Mouse (Mus musculus): ENCODE data around the gene Dusp10. TPM values are rescaled to one million over a fixed set of nuclear protein-coding genes. Genes with fewer than 3 reads are reported as not detected.

Gene Dusp10
- total RNA-seq, 1 experiment from 2014 or later, result 6.6 TPM

DNA sequence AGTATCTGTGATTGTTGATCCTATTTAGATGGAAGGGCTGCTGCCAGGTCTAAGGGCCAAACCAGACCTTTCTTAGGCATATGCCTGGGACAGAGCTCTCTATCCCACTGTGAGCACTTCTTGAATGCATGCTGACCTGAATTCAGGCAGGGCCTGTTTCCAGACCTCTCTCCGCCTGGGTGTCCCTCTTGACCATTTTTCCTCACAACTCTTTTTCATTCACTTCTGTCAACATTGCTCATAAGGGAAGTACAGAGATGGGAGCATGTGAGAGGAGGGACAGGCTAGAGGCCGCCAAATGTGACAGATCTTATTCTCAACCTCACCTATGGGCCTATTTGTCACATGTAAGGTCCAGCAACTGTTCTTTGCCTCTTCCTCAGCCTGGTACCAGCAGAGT is 41.1 kb downstream of the Dusp10 start:
- no peak for DNase-seq

DNA sequence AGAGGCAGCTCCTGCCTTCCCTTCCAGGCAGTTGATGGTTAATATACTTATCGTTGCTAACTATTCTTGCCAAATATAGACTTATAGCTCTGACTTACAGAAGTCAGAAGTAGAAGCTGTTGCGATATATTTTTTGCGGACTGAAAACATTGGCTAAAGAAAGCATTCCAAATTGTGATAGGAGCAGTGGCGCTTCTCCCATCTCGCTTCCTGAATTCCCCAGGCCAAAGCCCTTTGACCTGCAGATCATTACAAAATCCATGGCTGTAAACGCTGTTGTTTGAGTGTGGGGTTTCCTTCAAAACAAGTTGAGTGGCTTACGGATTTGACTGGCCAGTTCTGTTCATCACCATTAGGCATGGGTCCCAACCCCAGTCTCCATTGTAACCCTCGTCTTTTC is 45.1 kb downstream of the Dusp10 start:
- DNase-seq, result no peak

DNA sequence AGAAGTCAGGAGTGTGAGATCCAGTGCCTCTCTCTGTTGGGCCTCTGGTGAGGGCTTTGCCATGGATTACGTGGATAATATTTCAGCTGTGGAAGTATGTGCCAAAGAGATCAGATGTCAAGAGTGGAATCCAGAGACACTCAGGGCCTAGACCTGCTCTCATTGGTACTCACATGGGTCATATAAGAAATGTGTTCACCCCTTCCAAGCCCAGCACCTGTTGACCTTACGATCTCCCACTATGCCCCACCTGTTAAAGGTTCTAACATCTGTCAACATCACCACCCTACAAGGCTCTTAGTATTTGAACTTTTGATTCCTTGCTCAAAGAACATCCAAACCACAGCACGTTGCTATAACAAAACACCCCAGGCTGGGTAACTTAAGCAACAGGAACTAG is 46.7 kb downstream of the Dusp10 start:
- no peak for DNase-seq

DNA sequence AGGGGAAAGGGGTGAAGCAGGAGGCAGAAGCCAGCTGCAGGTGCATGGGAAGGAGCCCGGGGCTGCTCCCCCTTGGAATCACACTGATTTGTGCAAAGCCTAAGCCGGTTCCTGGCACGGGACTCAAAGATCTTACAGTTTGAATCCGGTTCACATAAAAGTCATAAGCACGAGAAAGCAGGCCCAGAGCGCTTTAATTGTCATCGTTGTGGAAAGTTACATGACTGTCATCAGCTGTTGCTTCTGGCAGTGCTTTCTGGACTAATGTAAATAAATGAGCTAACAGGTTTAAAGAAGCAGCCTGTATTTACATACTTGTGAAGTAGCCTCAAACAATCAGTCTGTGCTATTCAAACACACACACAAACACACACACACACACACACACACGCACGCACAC is 47.3 kb downstream of the Dusp10 start:
- DNase-seq, result no peak

DNA sequence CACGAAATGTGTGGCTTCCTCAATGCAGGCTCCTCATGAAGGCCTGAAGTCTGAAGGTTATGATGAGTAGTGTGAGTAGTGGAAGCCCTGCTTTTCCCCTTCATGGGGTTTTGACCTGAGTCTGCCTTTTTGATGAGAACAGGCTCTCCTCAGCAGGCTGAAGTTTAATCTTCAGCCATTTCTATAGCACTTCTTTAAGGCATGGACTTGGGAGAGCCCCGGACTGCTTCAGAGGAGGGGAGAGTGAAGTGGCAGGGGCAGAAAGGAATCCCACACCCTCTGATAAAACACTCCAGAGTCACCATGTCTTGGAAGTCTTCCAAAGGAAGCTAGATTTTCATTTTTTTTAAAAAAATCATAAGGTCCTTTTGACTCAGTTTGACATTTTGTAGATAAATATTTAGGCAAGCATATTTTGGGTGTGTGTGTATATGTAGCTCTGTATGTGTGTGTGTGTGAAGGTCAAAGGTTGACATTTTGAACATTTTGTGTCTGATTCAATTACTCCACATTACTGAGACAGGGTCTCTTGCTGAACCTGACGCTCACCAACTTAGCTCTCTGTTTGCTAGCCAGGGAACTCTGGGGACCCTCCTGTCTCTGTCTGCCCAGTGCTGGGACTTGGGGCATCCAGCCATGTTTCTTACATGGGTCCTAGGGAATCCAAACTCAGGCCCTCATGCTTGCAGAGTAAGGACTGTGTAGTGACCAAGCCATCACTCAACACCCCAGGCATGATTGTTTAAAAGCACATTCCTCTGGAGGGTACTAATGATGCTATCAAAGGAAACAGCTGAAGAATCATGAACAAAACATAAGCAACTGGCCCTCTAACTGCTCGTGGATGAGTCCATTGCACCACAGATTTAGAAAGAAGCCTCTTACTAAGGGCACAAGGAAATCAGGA is 48.0 kb downstream of the Dusp10 start:
- DNase-seq, result no peak

DNA sequence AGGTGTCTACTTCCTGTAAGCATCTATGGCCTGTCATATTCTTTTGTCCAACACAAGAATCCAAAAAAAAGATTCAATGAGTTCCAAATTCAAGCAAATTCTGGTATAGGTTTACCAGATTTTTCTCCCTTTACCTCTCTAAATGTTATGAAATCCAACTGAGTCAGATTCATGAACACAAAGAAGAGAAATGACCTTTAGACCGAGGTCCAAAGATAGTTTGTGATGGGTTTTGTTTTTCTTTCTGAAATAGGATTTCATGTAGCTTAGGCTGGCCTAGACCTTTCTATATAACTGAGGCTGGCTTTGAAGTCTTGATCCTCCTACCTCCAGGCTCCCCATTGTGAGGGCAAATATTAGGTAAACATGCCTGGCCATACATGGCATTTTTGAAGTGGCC is 48.8 kb downstream of the Dusp10 start:
- DNase-seq, result no peak

DNA sequence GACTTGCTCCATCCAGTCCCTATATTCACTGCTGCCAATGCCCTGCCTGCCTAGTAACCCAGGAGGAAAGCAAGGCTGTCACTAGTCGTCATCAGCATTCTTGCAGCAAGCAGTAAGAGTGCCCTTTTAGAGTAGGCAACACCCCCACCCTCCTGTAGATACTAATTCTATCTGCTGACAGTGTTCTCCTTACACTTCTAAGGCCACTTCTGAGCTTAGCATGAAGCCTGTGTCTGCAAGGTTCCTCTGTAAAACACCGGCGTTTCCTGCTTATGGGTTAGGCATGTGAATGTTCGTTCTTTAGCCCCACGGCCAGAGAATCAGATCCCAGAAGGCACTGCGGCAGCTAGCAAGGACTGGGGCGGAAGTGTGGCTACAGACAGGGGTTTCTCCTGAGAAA is 51.2 kb downstream of the Dusp10 start:
- no peak for DNase-seq

DNA sequence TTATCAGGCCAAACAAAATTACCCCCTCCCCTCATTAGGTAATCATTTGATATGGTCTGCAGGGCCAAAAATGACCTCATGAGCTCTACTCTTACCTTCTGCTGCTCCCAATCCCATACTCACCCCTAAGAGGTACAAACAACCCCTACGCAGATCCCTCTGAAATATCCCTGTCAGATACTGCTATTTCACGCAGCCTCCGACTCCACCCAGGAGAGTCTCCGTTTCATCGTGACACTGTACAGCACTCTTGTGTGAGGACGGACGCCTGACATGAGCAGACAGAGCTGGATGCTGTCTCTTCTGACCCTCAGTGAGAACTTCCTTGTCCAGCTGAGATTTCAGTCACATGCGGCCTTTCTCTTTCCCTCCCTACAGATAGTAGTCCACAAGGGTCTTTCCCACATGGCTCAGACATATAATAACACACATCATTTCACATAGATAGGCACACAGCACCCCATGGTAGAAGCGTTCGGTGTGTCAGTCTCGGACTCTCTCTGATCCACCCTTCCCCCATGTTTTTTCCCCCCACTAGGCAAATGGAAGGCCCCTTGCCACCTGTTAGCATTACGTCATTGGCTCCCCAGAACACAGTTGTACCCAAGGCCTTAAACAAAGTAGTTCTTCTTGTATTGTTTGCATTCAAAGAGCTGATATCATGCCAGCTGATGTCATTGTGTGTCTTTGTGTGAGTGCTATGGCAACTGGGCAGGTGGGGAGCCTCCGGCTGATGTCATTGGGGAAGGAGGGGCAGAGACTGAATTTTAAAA is 52.7 kb downstream of the Dusp10 start:
- no peak for DNase-seq

DNA sequence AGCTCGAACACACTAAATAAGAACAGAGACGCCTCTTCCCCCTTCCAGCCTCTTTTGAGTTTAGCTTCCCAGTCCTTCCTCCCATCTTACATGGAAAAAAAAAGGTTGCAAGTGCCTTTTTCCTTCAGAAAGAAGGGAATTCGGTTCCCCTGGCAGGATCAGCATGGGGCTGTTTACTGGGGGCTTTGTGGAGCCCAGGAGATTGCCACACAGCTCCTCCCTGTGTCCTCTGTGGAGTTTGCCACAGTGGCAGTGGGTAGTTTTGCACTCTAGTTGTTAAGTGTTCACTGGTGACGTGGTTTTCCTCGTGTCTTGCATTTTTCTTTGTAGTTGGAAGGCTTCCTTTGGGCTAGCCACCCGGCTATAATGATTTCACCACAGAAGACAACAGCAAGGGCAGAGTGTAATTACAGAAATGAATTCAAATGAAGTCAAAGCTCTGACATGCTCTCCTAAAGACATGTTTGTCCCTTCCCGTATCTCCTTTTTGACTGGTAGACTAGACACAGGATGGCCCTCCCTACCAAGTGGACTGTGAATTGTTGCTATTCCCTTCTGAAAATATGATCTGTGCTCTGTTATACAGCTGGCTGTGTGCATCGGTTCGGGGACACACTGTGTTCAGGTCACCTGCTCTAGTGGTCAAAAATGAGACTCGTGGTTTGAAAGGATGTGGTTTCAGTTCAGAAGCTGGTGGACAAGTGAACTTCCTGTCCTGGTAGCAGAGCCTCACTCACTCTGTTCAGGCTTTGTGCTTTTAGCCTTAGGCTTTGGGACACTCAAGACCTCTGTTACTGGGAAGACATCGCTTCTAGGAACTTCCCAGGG is 53.6 kb downstream of the Dusp10 start:
- DNase-seq, result no peak

DNA sequence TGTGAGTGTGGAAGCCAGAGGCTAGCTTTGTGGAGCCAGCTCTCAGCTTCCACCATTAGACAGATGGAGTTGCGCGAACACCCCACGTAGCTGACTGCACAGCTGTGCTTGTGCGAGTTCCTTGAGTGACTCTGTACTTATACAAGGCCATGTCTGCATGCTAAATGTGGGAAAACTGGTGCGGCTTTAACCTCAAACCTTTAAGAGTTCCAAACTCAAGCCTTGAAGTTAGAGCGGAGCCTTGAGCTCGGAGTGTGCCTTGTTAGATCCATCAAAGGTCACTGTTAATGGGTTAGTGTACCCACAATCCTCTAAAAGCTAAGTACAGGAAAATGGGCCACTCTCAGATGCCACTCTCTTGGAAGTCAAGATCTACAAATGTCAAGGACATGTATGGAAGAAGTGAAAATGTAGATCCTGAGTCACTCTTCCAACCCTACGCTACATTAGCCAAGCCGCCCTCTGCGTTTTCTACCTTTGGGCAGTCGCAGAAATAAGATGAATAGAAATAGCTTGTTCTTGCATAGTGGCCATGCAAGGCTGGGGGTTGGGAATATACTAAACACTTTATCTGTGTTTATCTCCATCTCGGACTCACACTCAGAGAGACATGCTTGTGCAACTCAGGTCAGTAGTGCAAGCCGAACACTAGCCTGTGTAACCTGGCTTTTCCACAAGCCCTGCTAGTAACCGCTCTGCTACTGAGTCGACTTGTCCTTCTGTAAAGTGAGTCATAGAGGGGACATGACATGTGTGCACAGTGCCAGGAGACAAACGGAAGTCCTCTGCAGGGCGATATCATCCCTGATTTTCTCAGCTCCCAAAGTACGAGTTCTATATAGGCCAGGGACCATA is 54.8 kb downstream of the Dusp10 start:
- no peak for DNase-seq

DNA sequence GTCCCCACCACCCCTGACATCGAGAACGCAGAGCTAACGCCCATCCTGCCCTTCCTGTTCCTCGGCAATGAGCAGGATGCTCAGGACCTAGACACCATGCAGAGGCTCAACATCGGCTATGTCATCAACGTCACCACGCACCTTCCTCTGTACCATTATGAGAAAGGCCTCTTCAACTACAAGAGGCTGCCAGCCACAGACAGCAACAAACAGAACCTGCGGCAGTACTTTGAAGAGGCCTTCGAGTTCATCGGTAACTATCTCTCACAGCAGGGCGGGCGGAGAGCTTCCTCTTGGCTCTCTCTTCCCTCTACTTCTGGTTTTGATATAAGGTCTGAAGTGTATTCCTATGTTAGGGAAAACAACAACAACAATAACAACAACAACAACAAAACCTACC is 55.9 kb downstream of the Dusp10 start:
- DNase-seq, result no peak

DNA sequence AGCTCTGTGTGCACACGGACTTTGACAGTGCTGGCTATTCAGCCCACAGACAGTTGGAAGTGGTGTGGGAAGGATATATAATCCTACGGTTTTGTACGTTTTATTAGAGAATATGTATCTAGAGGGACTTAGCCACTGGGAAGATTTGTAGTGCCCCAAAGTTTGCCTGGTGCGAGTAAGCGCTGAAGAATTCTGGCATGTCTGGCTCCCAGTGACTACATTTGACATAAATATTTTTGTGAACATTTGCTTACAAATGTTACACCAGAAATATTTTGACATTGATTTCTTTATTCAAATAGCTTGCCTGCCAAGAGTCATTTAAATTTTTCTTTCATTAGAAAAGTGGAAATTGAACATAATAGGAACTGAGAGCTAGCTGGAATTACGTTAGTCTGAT is 63.0 kb downstream of the Dusp10 start:
- DNase-seq, result no peak

DNA sequence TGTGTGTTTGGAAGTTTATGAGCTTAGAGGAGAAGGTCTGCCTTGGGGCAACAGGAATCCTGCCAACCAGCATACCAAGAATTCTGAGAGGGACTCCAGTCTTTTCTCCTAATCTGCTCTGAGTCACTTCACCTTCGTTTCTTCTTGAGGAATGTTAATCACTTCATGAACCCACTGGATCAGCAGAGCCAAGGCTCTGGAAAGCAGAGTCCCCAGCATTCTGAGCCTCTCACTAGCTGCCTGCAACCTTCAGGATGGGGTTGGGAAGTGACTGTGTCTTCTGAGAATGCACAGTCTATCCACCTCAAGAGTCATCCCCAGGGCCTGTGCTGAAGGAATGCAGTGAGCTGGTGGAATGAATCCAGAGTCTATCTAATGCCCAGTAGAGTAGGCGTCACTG is 63.7 kb downstream of the Dusp10 start:
- no peak for DNase-seq

DNA sequence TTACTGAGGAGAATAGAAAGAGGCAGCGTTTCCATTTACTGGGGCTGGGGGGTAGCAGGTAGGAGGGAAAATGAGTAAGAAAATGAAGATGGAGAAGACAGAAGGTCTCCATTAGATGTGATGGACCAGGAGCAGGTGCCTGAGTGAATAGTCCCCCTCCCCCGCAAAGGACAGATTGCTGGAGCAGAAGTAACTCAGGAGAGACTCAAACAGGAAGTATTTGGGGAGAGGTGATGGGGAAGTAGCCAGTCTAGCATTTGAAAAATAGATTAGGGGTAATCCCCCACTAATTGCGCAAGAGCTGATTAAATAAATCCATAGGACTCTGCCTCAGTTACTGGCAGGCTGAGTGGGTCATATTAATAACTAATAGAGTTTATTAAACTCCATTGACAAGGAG is 66.2 kb downstream of the Dusp10 start:
- no peak for DNase-seq

DNA sequence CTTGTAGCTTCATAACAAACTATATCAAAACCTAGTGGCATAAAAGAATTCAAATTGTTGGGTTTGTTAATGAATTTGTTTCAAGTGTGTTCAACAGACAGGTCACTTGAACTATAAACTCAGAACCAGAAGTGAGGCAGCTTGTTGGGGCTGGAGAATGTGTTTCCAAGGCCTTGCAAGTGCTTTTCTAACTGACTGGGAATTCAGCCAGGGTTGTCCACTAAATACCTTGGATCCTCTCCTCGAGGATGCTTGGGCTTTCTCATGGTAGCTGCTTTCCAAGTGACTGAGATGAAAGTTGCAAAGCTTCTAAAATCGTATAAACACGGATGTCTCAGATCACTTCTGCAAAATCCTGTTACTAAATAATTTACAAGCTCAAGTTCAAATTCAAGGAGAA is 69.6 kb downstream of the Dusp10 start:
- DNase-seq, result no peak

DNA sequence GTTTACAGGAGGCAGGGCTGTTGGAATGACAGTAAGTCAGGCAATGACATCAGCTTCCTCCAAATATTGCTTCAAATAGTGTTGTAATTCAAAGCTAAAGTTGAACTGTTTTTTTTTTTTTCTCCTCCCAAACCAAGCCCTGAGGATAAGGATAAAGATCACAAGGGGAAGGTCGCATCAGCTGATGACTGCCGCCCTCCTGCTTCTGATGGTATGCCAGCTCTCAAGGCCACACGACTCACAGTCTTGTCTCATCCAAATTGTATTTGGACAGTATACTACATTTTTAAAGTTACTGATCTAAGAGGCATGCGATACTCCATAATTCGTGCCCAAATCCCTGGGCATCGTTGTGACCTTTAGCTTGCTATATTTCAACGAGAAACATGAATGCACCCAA is 70.1 kb downstream of the Dusp10 start:
- DNase-seq, result peak; percentile 45

DNA sequence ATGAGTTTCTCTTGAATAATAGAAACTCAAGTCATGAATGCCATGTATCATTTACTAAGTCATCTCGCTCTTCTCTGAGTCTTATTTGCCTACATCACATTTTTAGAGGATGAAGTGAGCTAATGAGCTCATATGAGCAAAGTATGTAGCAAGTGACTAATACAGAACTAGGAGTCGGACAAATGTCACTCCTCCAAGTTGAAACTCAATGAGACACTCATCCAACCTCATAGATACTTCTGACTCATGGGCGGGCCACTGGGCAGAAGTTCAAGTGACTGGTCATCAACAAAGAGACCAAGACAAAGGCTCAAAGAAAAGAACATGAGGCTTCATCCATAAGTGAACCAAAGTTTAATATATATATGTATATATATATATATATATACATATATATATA is 71.9 kb downstream of the Dusp10 start:
- peak; percentile 75 for DNase-seq

DNA sequence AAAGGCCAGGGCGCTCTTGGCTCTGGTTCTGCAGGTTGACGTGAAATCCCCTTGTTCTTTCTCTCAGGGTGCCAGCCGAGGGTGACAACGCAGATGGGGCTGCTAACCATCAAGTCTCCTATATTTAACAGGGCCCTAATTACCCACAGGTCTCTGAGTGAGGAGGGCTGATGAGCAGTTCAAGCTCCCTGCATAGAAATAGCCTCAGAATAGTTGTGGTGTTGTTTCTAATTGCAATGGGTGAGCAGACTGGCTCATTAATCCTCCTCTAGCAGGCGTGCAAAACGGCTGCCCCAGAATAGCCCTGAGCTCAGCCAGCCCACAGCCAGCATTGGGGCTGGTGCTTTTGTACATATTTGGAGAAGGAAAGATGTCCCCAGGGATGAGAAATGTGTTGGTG is 77.4 kb downstream of the Dusp10 start:
- DNase-seq, result no peak

DNA sequence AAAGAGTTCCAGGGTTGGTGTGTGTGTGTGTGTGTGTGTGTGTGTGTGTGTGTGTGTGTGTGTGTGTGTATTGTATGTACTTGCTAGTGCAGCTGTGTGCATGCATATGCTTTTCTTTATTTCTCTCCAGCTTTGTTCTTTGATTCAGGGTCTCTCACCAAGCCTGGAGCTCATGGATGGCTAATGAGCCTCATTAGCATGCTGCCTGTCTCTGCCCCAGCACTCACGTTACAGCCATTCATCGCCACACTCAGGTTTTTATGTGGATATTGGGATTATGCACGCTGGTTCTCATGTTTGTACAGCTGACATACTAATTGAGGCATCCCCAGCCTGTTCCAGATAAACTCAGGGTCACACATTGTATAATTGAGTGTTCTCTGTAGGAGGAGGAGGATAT is 81.8 kb downstream of the Dusp10 start:
- DNase-seq, result no peak

DNA sequence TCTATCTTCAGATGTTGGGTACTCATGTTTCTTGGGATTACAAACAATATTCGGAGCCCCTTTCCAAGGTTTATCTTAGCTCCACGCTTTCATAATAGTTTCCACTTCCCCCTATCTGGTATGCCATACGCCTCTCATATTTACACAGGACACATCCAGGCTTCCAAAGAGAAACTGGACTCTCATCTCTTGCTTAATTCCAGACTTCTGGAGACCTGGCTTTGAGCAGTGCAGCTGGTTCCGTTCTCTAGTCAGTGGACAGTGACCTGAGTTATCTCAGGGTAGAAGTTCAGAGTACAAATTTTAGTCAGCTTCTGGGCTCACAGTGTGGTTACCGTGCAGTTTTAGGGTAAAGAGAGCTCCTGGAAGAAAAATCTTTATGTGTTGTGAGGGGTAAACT is 87.3 kb downstream of the Dusp10 start:
- DNase-seq, result no peak

DNA sequence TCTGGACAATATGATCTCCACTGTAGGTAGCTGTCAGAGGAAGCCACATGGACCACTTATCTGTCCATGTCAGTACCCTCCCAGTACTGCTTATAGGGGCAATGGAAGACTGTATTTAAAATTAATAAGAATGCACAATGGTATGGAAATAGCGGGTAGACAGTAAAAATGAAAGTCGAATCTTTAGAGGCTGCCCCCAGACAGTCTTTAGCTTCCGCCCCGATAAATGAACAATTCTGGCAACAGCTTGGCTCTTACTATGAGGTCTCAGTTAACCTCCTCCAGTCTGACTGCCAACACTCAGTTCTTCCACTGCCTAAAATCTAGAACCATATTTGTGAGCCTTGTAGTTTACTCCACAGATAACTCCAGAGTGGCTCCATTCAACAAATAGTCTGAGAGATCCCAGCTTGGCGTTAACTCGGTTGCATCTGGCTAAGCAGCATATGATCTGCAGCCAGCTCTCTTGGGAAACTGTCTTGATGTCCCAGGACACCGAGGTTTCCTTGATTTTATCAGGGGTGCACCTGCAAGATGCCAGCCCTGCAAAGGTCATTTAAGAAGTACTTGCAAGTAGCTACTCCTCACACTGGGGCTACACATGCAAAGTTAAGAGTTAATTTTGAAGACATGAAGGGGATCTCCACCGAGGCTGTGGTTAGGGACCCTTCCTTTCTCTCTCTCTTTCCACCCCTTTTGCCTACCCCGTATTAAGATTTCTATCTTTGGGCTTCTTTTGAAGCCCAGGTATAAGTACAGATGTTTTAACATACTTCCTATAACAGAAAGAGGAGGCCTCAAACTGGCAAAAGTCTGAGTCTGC is 88.0 kb downstream of the Dusp10 start:
- DNase-seq, result no peak
